9 mouse cellular contexts compared by ENCODE assay signal in the genomic region with DNA sequence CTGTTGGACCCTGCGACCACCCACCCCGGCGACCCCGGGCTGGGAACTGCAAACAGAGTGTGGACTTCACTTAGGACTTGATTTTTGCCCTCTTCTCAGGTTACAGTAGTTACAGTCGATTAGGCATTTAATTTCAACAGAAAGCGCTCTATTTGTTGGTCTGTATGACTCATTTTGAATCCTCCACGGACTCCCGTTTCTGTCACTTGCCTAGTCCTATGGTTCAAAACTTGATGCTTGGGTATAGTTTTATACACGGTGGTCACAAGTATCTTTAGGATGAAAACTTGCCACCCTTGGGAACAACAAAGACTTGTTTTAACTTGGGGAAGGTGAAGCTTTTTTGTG. TPM values are rescaled to one million over a fixed set of nuclear protein-coding genes. Genes with fewer than 3 reads are reported as not detected.
DNase-seq lines count a peak whose midpoint lies in the region; ATAC-seq lines count a peak whose summit lies in the region.
"Had no signal": no experiment of that assay in that cellular context is flagged by ENCODE, and none has a peak within 500 bp of the region (broad histone marks: within the 10 kb centered on the region; RNA-seq: fewer than 3 reads in every experiment).

No protein-coding gene starts in this region.

- H3K9me3 ChIP-seq in kidney, embryonic 14.5 days (ENCODE audit: control insufficient read depth, low read length): no peaks in the 10 kb centered on the region
- no peaks in the 10 kb centered on the region for H3K9me3 ChIP-seq in embryonic facial prominence, embryonic 11.5 days (replicated peaks; ENCODE audit: control insufficient read depth, low read length)
- H3K9me3 ChIP-seq in hindbrain, embryonic 15.5 days: no peaks in the 10 kb centered on the region
- no peaks in the 10 kb centered on the region for H3K9me3 ChIP-seq in midbrain, embryonic 15.5 days

- peak overlapping the region; percentile 52; the same call in 1 of the 2 replicates for H3K27ac ChIP-seq in kidney, embryonic 14.5 days (ENCODE audit: low read depth, low read length)
- no peak overlapping the region for H3K27ac ChIP-seq in embryonic facial prominence, embryonic 11.5 days (replicated peaks; ENCODE audit: low read depth, low read length)
- H3K27ac ChIP-seq in hindbrain, embryonic 15.5 days (replicated peaks): no peak overlapping the region
- H3K27ac ChIP-seq in midbrain, embryonic 15.5 days: no peak overlapping the region

- H3K4me3 ChIP-seq in kidney, embryonic 14.5 days (ENCODE audit: low read length): peak overlapping the region; percentile 55
- H3K4me3 ChIP-seq in embryonic facial prominence, embryonic 11.5 days (ENCODE audit: low read depth, low read length): peak overlapping the region; percentile 69
- peak overlapping the region; percentile 67 for H3K4me3 ChIP-seq in hindbrain, embryonic 15.5 days
- peak overlapping the region; percentile 57 for H3K4me3 ChIP-seq in midbrain, embryonic 15.5 days

- peak overlapping the region; percentile 92 for H3K4me2 ChIP-seq in kidney, embryonic 14.5 days (replicated peaks; ENCODE audit: low read depth, low read length)
- H3K4me2 ChIP-seq in embryonic facial prominence, embryonic 11.5 days (ENCODE audit: low read depth, low read length): peak overlapping the region; percentile 90
- H3K4me2 ChIP-seq in hindbrain, embryonic 15.5 days: peak overlapping the region; percentile 98
- peak overlapping the region; percentile 84 for H3K4me2 ChIP-seq in midbrain, embryonic 15.5 days

- under 1% methylated on average over 9 of the region's 9 CpGs for WGBS in kidney, embryonic 14.5 days
- WGBS in embryonic facial prominence, embryonic 11.5 days: 1% methylated on average over 9 of the region's 9 CpGs
- WGBS in hindbrain, embryonic 15.5 days: 2% methylated on average over 9 of the region's 9 CpGs
- 2% methylated on average over 9 of the region's 9 CpGs for WGBS in midbrain, embryonic 15.5 days

- ATAC-seq in kidney, embryonic 14.5 days (ENCODE audit: low FRiP score, low TSS enrichment): peak; percentile 67; the same call in 1 of the 2 replicates
- no peak for ATAC-seq in embryonic facial prominence, embryonic 11.5 days (replicated peaks; ENCODE audit: insufficient number of reproducible peaks, low FRiP score, low TSS enrichment, low read depth)
- ATAC-seq in hindbrain, embryonic 15.5 days (ENCODE audit: low FRiP score, low read depth): no peak
- ATAC-seq in midbrain, embryonic 15.5 days (replicated peaks): no peak

- peak overlapping the region; percentile 52 for H3K9ac ChIP-seq in kidney, embryonic 14.5 days (ENCODE audit: low read depth, low read length)
- H3K9ac ChIP-seq in embryonic facial prominence, embryonic 11.5 days (replicated peaks; ENCODE audit: low read length): peak overlapping the region; percentile 65
- H3K9ac ChIP-seq in hindbrain, embryonic 15.5 days: peak overlapping the region; percentile 51
- H3K9ac ChIP-seq in midbrain, embryonic 15.5 days: peak overlapping the region; percentile 37

- no peak for DNase-seq in kidney, adult 18-20 months
- DNase-seq in embryonic facial prominence, embryonic 11.5 days (ENCODE audit: low spot score): no peak
- no peak for DNase-seq in spleen, postnatal 4 days (ENCODE audit: low spot score in 2 of 2)
- no peak for DNase-seq in gastrocnemius, postnatal 10 days
- no peak for DNase-seq in layer of hippocampus, postnatal 25 days (ENCODE audit: extremely low spot score in 1 of 2, low spot score in 1 of 2)

- H3K4me1 ChIP-seq in kidney, embryonic 14.5 days (ENCODE audit: control insufficient read depth, insufficient read depth, low read length): no peaks in the 10 kb centered on the region
- no peaks in the 10 kb centered on the region; the same call in 1 of the 2 replicates for H3K4me1 ChIP-seq in embryonic facial prominence, embryonic 11.5 days (ENCODE audit: control insufficient read depth, insufficient read depth, low read length)
- H3K4me1 ChIP-seq in hindbrain, embryonic 15.5 days (replicated peaks): peaks cover 10% of the 10 kb centered on the region
- peaks cover 18% of the 10 kb centered on the region for H3K4me1 ChIP-seq in midbrain, embryonic 15.5 days

- H3K36me3 ChIP-seq in kidney, embryonic 14.5 days (ENCODE audit: control insufficient read depth, insufficient read depth, low read length): no peaks in the 10 kb centered on the region
- no peaks in the 10 kb centered on the region for H3K36me3 ChIP-seq in embryonic facial prominence, embryonic 11.5 days (replicated peaks; ENCODE audit: control insufficient read depth, insufficient read depth, low read depth, low read length)
- H3K36me3 ChIP-seq in hindbrain, embryonic 15.5 days: no peaks in the 10 kb centered on the region
- H3K36me3 ChIP-seq in midbrain, embryonic 15.5 days (replicated peaks): no peaks in the 10 kb centered on the region

- 0 out of 2 replicates have a peak, but pooled peaks cover 4% of the 10 kb centered on the region for H3K27me3 ChIP-seq in kidney, embryonic 14.5 days (ENCODE audit: control insufficient read depth, insufficient read depth, low read length)
- H3K27me3 ChIP-seq in embryonic facial prominence, embryonic 11.5 days (ENCODE audit: control insufficient read depth, insufficient read depth, low read length): no peaks in the 10 kb centered on the region; the same call in 1 of the 2 replicates
- 0 out of 2 replicates have a peak, but pooled peaks cover 2% of the 10 kb centered on the region for H3K27me3 ChIP-seq in hindbrain, embryonic 15.5 days
- H3K27me3 ChIP-seq in midbrain, embryonic 15.5 days (replicated peaks): 0 out of 2 replicates have a peak, but pooled peaks cover 7% of the 10 kb centered on the region

RNA-seq across cellular contexts. Expression of a gene that starts 0.7 kb away (rescaled TPM):
- 8.4 and 12.7 TPM in 2 replicates for polyA plus RNA-seq in kidney, embryonic 14.5 days (2014; fragmentation: Nextera tagmentation; extraction: Ambion mirVana)
- polyA plus RNA-seq in embryonic facial prominence, embryonic 11.5 days (2014; fragmentation: Nextera tagmentation; extraction: Ambion mirVana): 12.0 and 13.9 TPM in 2 replicates
- 10.2 and 10.7 TPM in 2 replicates for polyA plus RNA-seq in hindbrain, embryonic 15.5 days (2015; fragmentation: Nextera tagmentation; extraction: Ambion mirVana)
- 9.2 and 10.4 TPM in 2 replicates for polyA plus RNA-seq in midbrain, embryonic 15.5 days (2015; fragmentation: Nextera tagmentation; extraction: Ambion mirVana)
- 1 to 10 TPM; 3.1 to 6.0 TPM for total RNA-seq in gastrocnemius, postnatal 10 days (2021)
- total RNA-seq in layer of hippocampus, postnatal 25 days (2021): 10 to 100 TPM; 20.1 to 20.2 TPM
- polyA plus RNA-seq: Patski had no signal
